Mouse (Mus musculus) right cerebral cortex, postnatal 4 days (tissue): Measurements from ENCODE around the gene Olfr830.
"Not testable (repeated sequence)": the region's sequence is repeated elsewhere in the genome, so short reads cannot be mapped to it uniquely, and the experiment has no call there.

Source experiments
- DNase-seq: peaks from one replicate; pipeline ENCODE4 v3.0.0-alpha.2; 2022

Gene Olfr830

GRCm38 (mm10) chr9:18874393-18874792 is at the start of gene Olfr830:
Gene Olfr830, plus strand, starts transcription at chr9:18874693.
- DNase-seq, result no peak

DNA sequence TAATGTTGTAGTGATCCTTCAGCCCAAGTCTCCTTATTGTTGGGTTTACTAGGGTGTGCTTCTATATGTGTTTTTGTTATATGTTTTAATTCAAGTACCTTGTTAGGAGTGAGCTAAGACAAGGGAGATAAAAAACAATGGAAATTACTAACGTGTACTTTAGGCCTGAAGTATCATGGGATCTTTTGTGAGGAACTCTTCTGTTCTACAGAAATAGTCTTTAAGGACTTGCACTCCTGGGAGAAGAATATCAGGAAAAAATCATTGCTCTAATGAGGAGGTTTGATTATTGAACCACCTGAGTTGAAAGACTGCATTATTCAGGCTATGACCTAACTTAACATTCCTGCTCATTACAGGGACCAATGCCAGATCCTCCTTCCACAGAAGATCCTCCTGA is 19.9 kb upstream of the Olfr830 start, which contains the start of gene Olfr829:
TSS of gene Olfr829 (plus strand) at position 301 of the 400 bp plus-strand sequence.
- no peak for DNase-seq

DNA sequence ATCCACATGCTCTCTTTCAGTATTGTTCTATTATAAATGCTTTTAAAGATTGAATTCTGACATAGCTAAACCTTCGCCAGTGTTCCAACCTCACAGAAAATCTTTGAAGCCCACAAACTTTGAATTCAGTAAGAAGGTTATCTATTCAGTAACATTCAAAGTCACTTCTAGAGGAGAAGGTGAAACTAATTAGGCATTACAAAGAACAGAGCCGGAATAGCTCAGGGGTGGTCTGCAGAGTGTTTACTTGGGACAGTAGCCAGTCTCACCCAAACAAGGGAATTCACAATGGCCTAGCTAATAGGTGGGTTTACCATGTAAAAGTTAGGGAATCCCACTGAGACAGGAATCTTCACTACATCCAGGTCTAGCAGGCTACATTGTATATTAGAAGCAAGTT is 33.2 kb downstream of the Olfr830 start:
- not testable (repeated sequence) for DNase-seq

GRCm38 (mm10) chr9:18927921-18928320 is 53.4 kb downstream of the Olfr830 start:
- not testable (repeated sequence) for DNase-seq
